Mouse (Mus musculus): Measurements from ENCODE around the gene Ppp1r35. TPM values are rescaled to one million over a fixed set of nuclear protein-coding genes. Genes with fewer than 3 reads are reported as not detected.

Gene Ppp1r35
- polyA plus RNA-seq, 1 experiment = 120 TPM

GRCm38 (mm10) chr5:137770709-137771108 is 7.9 kb upstream of the Ppp1r35 start:
- Histone ChIP-seq H3K4me3 (ENCODE audit: control insufficient read depth, insufficient read depth, low read length) (no peak overlapping the region), H3K36me3 (ENCODE audit: control insufficient read depth, insufficient read depth, low read length) (no peaks in the 10 kb centered on the region), H3K4me1 (replicated peaks; ENCODE audit: control insufficient read depth, insufficient read depth, low read length) (peaks cover 1% of the 10 kb centered on the region; the same call in 1 of the 2 replicates), H3K27ac (ENCODE audit: control insufficient read depth, insufficient read depth, low read length) (no peak overlapping the region), H3K27me3 (ENCODE audit: control insufficient read depth, insufficient read depth, low read length) (no peaks in the 10 kb centered on the region)
- TF ChIP-seq CTCF (IDR thresholded peaks at IDR 0.05; ENCODE audit: borderline replicate concordance, control insufficient read depth, extremely low read depth, insufficient read depth, low read length, poor library complexity) (no peak), POLR2A (IDR thresholded peaks at IDR 0.05; ENCODE audit: control insufficient read depth, extremely low read depth, insufficient read depth, low read length, poor library complexity) (no peak)
- peak; percentile 57 for DNase-seq
- 50% methylated on average over 2 of the region's 2 CpGs for WGBS

GRCm38 (mm10) chr5:137772755-137773154 is 5.9 kb upstream of the Ppp1r35 start:
- no peak for DNase-seq
- Histone ChIP-seq H3K27ac (ENCODE audit: control insufficient read depth, insufficient read depth, low read length) (no peak overlapping the region), H3K36me3 (ENCODE audit: control insufficient read depth, insufficient read depth, low read length) (no peaks in the 10 kb centered on the region), H3K27me3 (ENCODE audit: control insufficient read depth, insufficient read depth, low read length) (no peaks in the 10 kb centered on the region), H3K4me3 (ENCODE audit: control insufficient read depth, insufficient read depth, low read length) (no peak overlapping the region), H3K4me1 (replicated peaks; ENCODE audit: control insufficient read depth, insufficient read depth, low read length) (peaks cover 18% of the 10 kb centered on the region)
- TF ChIP-seq POLR2A (IDR thresholded peaks at IDR 0.05; ENCODE audit: control insufficient read depth, extremely low read depth, insufficient read depth, low read length, poor library complexity) = no peak
- TF ChIP-seq CTCF (IDR thresholded peaks at IDR 0.05; ENCODE audit: borderline replicate concordance, control insufficient read depth, extremely low read depth, insufficient read depth, low read length, poor library complexity) = no peak

- TF ChIP-seq CTCF (IDR thresholded peaks at IDR 0.05; ENCODE audit: borderline replicate concordance, control insufficient read depth, extremely low read depth, insufficient read depth, low read length, poor library complexity) (no peak), POLR2A (IDR thresholded peaks at IDR 0.05; ENCODE audit: control insufficient read depth, extremely low read depth, insufficient read depth, low read length, poor library complexity) (no peak)
- Histone ChIP-seq H3K4me1 (replicated peaks; ENCODE audit: control insufficient read depth, insufficient read depth, low read length) (peaks cover 26% of the 10 kb centered on the region), H3K36me3 (ENCODE audit: control insufficient read depth, insufficient read depth, low read length) (no peaks in the 10 kb centered on the region), H3K4me3 (ENCODE audit: control insufficient read depth, insufficient read depth, low read length) (no peak overlapping the region), H3K27ac (ENCODE audit: control insufficient read depth, insufficient read depth, low read length) (peak overlapping the region; percentile 48), H3K27me3 (ENCODE audit: control insufficient read depth, insufficient read depth, low read length) (no peaks in the 10 kb centered on the region)
- no peak for DNase-seq
- WGBS = 93% methylated on average over 2 of the region's 2 CpGs
Measured at GRCm38 (mm10) chr5:137775587-137776290, 2.9 kb upstream of the Ppp1r35 start.

GRCm38 (mm10) chr5:137776408-137776918 is 2.2 kb upstream of the Ppp1r35 start:
- Histone ChIP-seq H3K4me3 (ENCODE audit: control insufficient read depth, insufficient read depth, low read length) (no peak overlapping the region), H3K27ac (ENCODE audit: control insufficient read depth, insufficient read depth, low read length) (peak overlapping the region; percentile 48), H3K36me3 (ENCODE audit: control insufficient read depth, insufficient read depth, low read length) (no peaks in the 10 kb centered on the region), H3K27me3 (ENCODE audit: control insufficient read depth, insufficient read depth, low read length) (no peaks in the 10 kb centered on the region), H3K4me1 (replicated peaks; ENCODE audit: control insufficient read depth, insufficient read depth, low read length) (peaks cover 26% of the 10 kb centered on the region)
- WGBS = 5% methylated on average over 5 of the region's 5 CpGs
- TF ChIP-seq POLR2A (IDR thresholded peaks at IDR 0.05; ENCODE audit: control insufficient read depth, extremely low read depth, insufficient read depth, low read length, poor library complexity) (no peak), CTCF (IDR thresholded peaks at IDR 0.05; ENCODE audit: borderline replicate concordance, control insufficient read depth, extremely low read depth, insufficient read depth, low read length, poor library complexity) (0 out of 2 replicates have a peak, but pooled peaks have one; percentile 30)
- peak; percentile 46 for DNase-seq

GRCm38 (mm10) chr5:137777267-137777845 is 1.3 kb upstream of the Ppp1r35 start:
- H3K4me3 ChIP-seq (ENCODE audit: control insufficient read depth, insufficient read depth, low read length) = no peak overlapping the region
- H3K27me3 ChIP-seq (ENCODE audit: control insufficient read depth, insufficient read depth, low read length) = no peaks in the 10 kb centered on the region
- WGBS = 87% methylated on average over 7 of the region's 7 CpGs
- H3K27ac ChIP-seq (ENCODE audit: control insufficient read depth, insufficient read depth, low read length) = no peak overlapping the region
- peak; percentile 0 for DNase-seq
- peaks cover 7% of the 10 kb centered on the region for H3K36me3 ChIP-seq (ENCODE audit: control insufficient read depth, insufficient read depth, low read length)
- TF ChIP-seq CTCF (IDR thresholded peaks at IDR 0.05; ENCODE audit: borderline replicate concordance, control insufficient read depth, extremely low read depth, insufficient read depth, low read length, poor library complexity) (no peak), POLR2A (IDR thresholded peaks at IDR 0.05; ENCODE audit: control insufficient read depth, extremely low read depth, insufficient read depth, low read length, poor library complexity) (no peak)
- peaks cover 26% of the 10 kb centered on the region for H3K4me1 ChIP-seq (replicated peaks; ENCODE audit: control insufficient read depth, insufficient read depth, low read length)

- H3K4me1 ChIP-seq (replicated peaks; ENCODE audit: control insufficient read depth, insufficient read depth, low read length) = peaks cover 34% of the 10 kb centered on the region
- WGBS = under 1% methylated on average over 81 of the region's 83 CpGs
- peak; percentile 48 for DNase-seq
Measured at GRCm38 (mm10) chr5:137779053-137779933, 644 bp downstream of the Ppp1r35 start.

More at GRCm38 (mm10) chr5:137779053-137779933, 644 bp downstream of the Ppp1r35 start:
- TF ChIP-seq CTCF (IDR thresholded peaks at IDR 0.05; ENCODE audit: borderline replicate concordance, control insufficient read depth, extremely low read depth, insufficient read depth, low read length, poor library complexity) = no peak
- no peak for TF ChIP-seq POLR2A (IDR thresholded peaks at IDR 0.05; ENCODE audit: control insufficient read depth, extremely low read depth, insufficient read depth, low read length, poor library complexity)
- Histone ChIP-seq H3K36me3 (ENCODE audit: control insufficient read depth, insufficient read depth, low read length) (peaks cover 15% of the 10 kb centered on the region), H3K27me3 (ENCODE audit: control insufficient read depth, insufficient read depth, low read length) (no peaks in the 10 kb centered on the region), H3K27ac (ENCODE audit: control insufficient read depth, insufficient read depth, low read length) (peak overlapping the region; percentile 9; the same call in 1 of the 2 replicates), H3K4me3 (ENCODE audit: control insufficient read depth, insufficient read depth, low read length) (peak overlapping the region; percentile 84)

All from thymus, adult 2 months (tissue).